Mouse (Mus musculus) urinary bladder, postnatal 0 days (tissue): Measurements from ENCODE around the gene Txn1. TPM values are rescaled to one million over a fixed set of nuclear protein-coding genes. Genes with fewer than 3 reads are reported as not detected.

ENCODE experiments used
- polyA plus RNA-seq: library from polyadenylated mRNA; unstranded; fragments of >200 nt; fragmentation: Nextera tagmentation; extraction: Ambion mirVana; gene quantifications from 2 replicates; pipeline ENCODE4 v1.2.1, GENCODE M21; 2015

The Txn1 gene
- 414 TPM in 2 replicates for polyA plus RNA-seq

GRCm38 (mm10) chr4:57956029-57956960, at the start of gene Txn1:
Gene Txn1 (minus strand): TSS chr4:57956411.

GRCm38 (mm10) chr4:57916201-57916661, 40.0 kb downstream of the Txn1 start, which contains the start of gene D630039A03Rik:
Gene D630039A03Rik (minus strand): TSS chr4:57916297.

Other genes with a start within 250 kb of the Txn1 start
- gene Akap2, start 238.8 kb downstream of the Txn1 start, polyA plus RNA-seq = 32.9 and 43.6 TPM in 2 replicates
- gene D630039A03Rik, start 40.1 kb downstream of the Txn1 start, polyA plus RNA-seq = 0.42 and 0.52 TPM in 2 replicates
- gene Txndc8, start 52.7 kb upstream of the Txn1 start, polyA plus RNA-seq = not detected in 2 replicates